Mouse (Mus musculus): Measurements from ENCODE around the gene Rbm3.

- TF ChIP-seq CTCF (IDR thresholded peaks at IDR 0.05), result no peak
- TF ChIP-seq EP300 (IDR thresholded peaks at IDR 0.05), result no peak
Observed at GRCm38 (mm10) chrX:8095546-8095945, 50.1 kb downstream of the Rbm3 start.

Data from lung, postnatal 0 days (tissue).